Mouse (Mus musculus): ENCODE data around the gene Grk6.

GRCm38 (mm10) chr13:55465184-55465583, 20.3 kb downstream of the Grk6 start:
- TF ChIP-seq CTCF (IDR thresholded peaks at IDR 0.05; ENCODE audit: extremely low read depth, insufficient read depth, insufficient read length, insufficient replicate concordance) = no peak
- no peak for TF ChIP-seq POLR2A (IDR thresholded peaks at IDR 0.05; ENCODE audit: low read depth, low read length)
